Mouse (Mus musculus) embryonic facial prominence, embryonic 11.5 days (tissue): ENCODE results near the gene Rbfox3. TPM values are rescaled to one million over a fixed set of nuclear protein-coding genes. Genes with fewer than 3 reads are reported as not detected.

Source experiments
- ATAC-seq: fragments of 200-750 bp; cut with Nextera tagmentation; replicated peaks from 2 replicates; pipeline ENCODE4 v1.8.0; 2017; ENCODE audit warnings: low read depth; ENCODE audit not compliant: insufficient number of reproducible peaks, low FRiP score, low TSS enrichment
- DNase-seq: peaks from one replicate; pipeline ENCODE4 v3.0.0-alpha.2; 2015; ENCODE audit warnings: low spot score
- H3K27ac ChIP-seq: fragments of 300-500 bp; sonication (generic); replicated peaks from 2 replicates; pipeline ENCODE4 v1.5.1; 2014; ENCODE audit warnings: mild to moderate bottlenecking, low read depth, low read length, control low read depth
- H3K27me3 ChIP-seq: fragments of 300-500 bp; sonication (generic); 2 replicates; pipeline ENCODE4 v1.6.1; 2014; ENCODE audit warnings: mild to moderate bottlenecking, low read length, moderate library complexity, mixed read lengths; ENCODE audit not compliant: control insufficient read depth, insufficient read depth
- H3K36me3 ChIP-seq: fragments of 300-500 bp; sonication (generic); replicated peaks from 2 replicates; pipeline ENCODE4 v1.6.1; 2014; ENCODE audit warnings: low read depth, mild to moderate bottlenecking, low read length, moderate library complexity, mixed read lengths; ENCODE audit not compliant: control insufficient read depth, insufficient read depth
- H3K4me1 ChIP-seq: fragments of 300-500 bp; sonication (generic); 2 replicates; pipeline ENCODE4 v1.6.1; 2014; ENCODE audit warnings: low read length, mixed read lengths; ENCODE audit not compliant: control insufficient read depth, insufficient read depth
- H3K4me2 ChIP-seq: fragments of 300-500 bp; sonication (generic); 2 replicates; pipeline ENCODE4 v1.6.1; 2014; ENCODE audit warnings: low read depth, mild to moderate bottlenecking, control low read depth, low read length, moderate library complexity
- H3K4me3 ChIP-seq: fragments of 300-500 bp; sonication (generic); 2 replicates; pipeline ENCODE4 v1.5.1; 2014; ENCODE audit warnings: low read depth, low read length, control low read depth
- H3K9ac ChIP-seq: fragments of 300-500 bp; sonication (generic); replicated peaks from 2 replicates; pipeline ENCODE4 v1.6.1; 2014; ENCODE audit warnings: mild to moderate bottlenecking, control low read depth, low read length
- H3K9me3 ChIP-seq: fragments of 300-500 bp; sonication (generic); replicated peaks from 2 replicates; pipeline ENCODE4 v1.6.1; 2016; ENCODE audit warnings: mild to moderate bottlenecking, low read length, inconsistent platforms, mixed read lengths; ENCODE audit not compliant: control insufficient read depth
- WGBS: fragments of 180-500 bp; shearing (Covaris S2); extraction: QIAGEN DNeasy Blood & Tissue Kit; methylation state at CpG from one replicate; pipeline ENCODE4 v1.1.7; 2014; 5-methylcytosine and 5-hydroxymethylcytosine counted together
- polyA plus RNA-seq: library from polyadenylated mRNA; unstranded; fragments of >200 nt; fragmentation: Nextera tagmentation; extraction: Ambion mirVana; gene quantifications from 2 replicates; pipeline ENCODE4 v1.2.1, GENCODE M21; 2014

Rbfox3 gene
- polyA plus RNA-seq, 1 experiment from 2014 or later = 2.5 TPM

DNA sequence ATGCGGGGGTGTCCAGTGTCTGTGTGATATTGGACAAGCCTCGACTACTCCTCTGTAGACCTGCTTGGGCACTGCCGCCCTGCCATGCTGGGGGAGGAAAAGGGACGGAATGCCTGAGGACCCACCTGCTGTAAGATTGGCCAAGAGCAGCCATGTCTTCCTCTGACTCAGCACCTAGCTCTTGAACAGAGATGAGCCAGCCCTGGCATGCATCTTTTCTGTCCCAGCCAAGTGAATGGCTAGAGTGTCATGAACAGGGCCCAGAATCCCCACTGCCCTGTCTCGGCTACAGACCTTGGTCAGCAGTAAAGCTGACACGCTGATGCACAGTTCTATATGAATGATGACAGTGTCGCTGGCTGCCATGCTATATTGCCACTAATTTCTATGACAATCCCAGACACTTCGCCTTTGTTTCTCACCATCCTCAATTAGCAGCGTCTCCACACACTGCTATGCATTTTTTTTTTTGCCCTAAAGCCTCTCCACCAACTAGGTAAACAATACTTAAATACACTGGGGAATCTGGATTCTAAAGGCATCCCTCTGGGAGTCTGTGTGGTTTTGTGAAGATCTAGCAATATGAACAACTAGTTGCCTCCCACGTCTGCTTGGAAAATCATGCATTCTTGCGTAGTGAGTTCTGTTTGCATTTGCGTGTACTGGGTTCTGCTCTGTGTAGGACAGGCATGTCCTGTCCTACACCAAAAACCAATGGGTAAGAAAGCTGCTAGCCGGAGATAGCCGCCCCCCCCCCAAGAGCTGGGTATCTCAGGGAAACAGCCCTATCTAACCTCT is 257.7 kb downstream of the Rbfox3 start:
- WGBS = 87% methylated on average over 14 of the region's 14 CpGs
- ATAC-seq (no peak), DNase-seq (no peak)
- no peaks in the 10 kb centered on the region for H3K9me3 ChIP-seq
- H3K36me3 ChIP-seq = no peaks in the 10 kb centered on the region
- H3K4me2 ChIP-seq = no peak overlapping the region
- no peak overlapping the region for H3K27ac ChIP-seq
- H3K27me3 ChIP-seq = no peaks in the 10 kb centered on the region
- no peak overlapping the region for H3K4me3 ChIP-seq
- H3K9ac ChIP-seq = no peak overlapping the region
- H3K4me1 ChIP-seq = no peaks in the 10 kb centered on the region

DNA sequence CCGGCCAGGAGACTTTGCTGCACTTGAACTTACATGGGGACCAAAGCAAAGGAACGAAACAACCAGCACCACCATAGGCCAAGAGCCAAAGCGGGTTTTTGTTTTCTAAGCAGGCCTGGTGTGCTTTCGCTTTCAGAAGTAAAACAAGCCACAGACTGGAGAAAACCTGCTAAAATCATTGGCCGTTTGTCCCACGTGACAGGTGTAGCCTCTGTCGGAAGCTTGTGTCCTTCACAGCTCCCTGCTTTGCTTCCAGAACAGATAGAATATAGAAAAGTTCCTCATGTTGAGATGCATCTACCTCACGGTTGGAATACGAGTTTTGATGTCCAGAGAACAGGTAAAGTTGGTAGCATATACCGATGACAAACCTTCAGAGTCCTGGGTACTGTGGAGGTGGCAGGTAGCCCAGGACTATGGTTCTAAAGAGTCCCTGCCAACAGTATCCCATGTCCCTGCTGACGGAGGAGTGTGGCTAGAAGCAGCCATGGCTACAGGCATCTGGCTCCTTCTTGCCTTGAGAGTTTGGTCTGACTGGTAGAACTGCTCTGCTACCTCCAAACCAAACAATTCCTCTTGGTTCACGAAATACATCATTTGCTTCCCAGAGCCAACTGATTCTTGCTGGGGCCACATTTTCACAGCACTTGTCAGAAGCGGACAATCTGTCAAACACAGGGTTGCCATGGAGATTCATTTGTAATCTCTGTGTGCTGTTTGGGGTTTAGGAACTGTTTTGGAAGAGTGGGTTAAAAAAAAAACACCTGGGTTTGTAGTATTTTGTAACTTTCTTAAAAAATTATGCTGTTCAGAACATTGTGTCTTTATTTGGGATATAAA is 258.8 kb downstream of the Rbfox3 start:
- no peak for ATAC-seq
- no peaks in the 10 kb centered on the region for H3K36me3 ChIP-seq
- no peaks in the 10 kb centered on the region for H3K4me1 ChIP-seq
- no peak overlapping the region for H3K4me3 ChIP-seq
- H3K27me3 ChIP-seq = no peaks in the 10 kb centered on the region
- no peak overlapping the region for H3K27ac ChIP-seq
- no peaks in the 10 kb centered on the region for H3K9me3 ChIP-seq
- 81% methylated on average over 13 of the region's 13 CpGs for WGBS
- H3K9ac ChIP-seq = no peak overlapping the region
- no peak overlapping the region for H3K4me2 ChIP-seq
- no peak for DNase-seq

DNA sequence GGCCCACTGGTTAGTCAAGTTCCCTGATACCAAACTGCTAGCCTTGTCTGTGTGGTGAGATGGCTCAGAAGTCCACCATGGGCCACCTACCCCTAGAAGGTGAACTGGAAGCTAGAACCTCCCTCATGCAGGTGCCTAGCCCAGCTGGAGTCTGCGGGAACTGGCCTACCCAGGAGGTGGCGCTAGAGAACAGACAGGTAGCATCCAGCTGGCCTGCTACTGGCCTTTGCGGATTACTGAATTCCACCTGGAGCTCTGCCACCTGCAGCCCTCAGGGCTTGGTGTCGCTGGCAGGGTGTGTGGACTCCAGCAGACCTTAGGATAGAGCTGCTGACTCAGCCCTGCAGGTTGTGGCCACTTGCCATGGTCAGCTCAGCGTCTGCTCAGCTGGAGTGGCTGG is 263.0 kb downstream of the Rbfox3 start:
- ATAC-seq (no peak), DNase-seq (peak; percentile 44)
- 19% methylated on average over 5 of the region's 5 CpGs for WGBS
- H3K4me1 ChIP-seq = no peaks in the 10 kb centered on the region
- no peaks in the 10 kb centered on the region for H3K9me3 ChIP-seq
- no peak overlapping the region for H3K9ac ChIP-seq
- no peak overlapping the region for H3K4me2 ChIP-seq
- H3K27ac ChIP-seq = no peak overlapping the region
- no peaks in the 10 kb centered on the region for H3K27me3 ChIP-seq
- no peak overlapping the region for H3K4me3 ChIP-seq
- H3K36me3 ChIP-seq = no peaks in the 10 kb centered on the region

DNA sequence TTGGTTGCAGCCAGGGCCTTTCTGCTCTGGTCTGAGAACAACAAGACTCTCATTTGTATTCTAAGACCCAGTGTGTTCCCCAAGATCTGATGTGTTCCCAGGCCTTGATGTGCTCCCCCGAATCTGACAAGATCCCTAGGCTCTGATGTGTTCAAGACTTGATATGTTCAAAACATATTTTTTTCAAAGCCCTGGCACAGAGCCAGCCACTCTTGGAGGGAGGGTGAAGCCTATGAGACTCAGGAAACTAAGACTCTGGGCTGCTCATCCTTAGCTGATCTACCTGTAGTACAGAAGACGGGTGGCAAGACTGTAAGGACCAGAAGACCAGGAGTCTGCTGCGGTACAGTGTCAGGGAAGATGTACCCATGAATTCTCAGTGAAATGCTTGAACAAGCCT is 264.5 kb downstream of the Rbfox3 start:
- H3K4me1 ChIP-seq = no peaks in the 10 kb centered on the region
- 82% methylated on average over 3 of the region's 3 CpGs for WGBS
- H3K4me3 ChIP-seq = no peak overlapping the region
- no peak overlapping the region for H3K9ac ChIP-seq
- no peak overlapping the region for H3K27ac ChIP-seq
- ATAC-seq = no peak
- H3K9me3 ChIP-seq = no peaks in the 10 kb centered on the region
- H3K4me2 ChIP-seq = no peak overlapping the region
- H3K27me3 ChIP-seq = no peaks in the 10 kb centered on the region
- DNase-seq = no peak
- H3K36me3 ChIP-seq = no peaks in the 10 kb centered on the region

DNA sequence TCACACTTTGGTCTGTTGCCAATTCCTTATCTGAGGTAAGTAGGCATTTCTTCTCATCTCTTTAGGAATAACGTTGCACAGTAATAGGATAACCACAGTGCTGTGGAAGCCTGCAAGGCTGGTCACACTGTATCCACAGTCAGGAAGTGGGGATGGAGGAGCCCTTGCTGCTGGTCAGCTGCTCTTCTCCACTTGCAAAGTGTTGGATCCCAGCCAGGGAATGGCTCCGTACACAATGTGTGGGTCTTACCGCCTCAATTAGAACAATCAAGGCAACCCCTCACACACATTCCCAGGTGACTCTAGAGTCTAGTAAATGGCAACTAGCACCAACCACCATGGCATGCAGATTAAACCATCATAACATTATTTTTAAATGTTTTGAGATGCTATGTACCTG is 266.2 kb downstream of the Rbfox3 start:
- ATAC-seq (no peak), DNase-seq (no peak)
- no peak overlapping the region for H3K4me2 ChIP-seq
- H3K36me3 ChIP-seq = no peaks in the 10 kb centered on the region
- H3K9ac ChIP-seq = no peak overlapping the region
- no peak overlapping the region for H3K4me3 ChIP-seq
- H3K27me3 ChIP-seq = no peaks in the 10 kb centered on the region
- H3K9me3 ChIP-seq = no peaks in the 10 kb centered on the region
- H3K4me1 ChIP-seq = no peaks in the 10 kb centered on the region
- H3K27ac ChIP-seq = no peak overlapping the region
- WGBS = 95% methylated on average over 3 of the region's 3 CpGs

DNA sequence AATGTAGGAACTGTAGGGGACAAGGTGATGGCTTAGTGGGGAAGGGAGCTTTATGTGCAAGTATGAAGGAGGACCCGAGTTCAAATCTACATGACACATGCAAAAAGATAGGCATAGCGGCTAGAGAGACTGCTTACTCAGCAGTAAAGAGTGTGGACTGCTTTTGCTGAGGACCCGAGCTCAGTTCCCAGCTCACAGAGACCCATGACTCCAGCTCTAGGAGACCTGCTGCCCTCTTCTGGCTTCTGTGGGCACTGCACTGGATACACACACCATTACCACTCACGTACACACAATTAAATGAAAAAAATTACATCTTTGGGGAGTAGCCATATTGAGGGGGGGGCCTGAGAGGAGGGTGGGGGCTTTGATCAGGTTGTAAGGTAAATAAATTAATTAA is 270.7 kb downstream of the Rbfox3 start:
- 81% methylated on average over 4 of the region's 4 CpGs for WGBS
- H3K4me3 ChIP-seq = no peak overlapping the region
- no peak for DNase-seq
- no peak overlapping the region for H3K27ac ChIP-seq
- ATAC-seq = no peak
- no peak overlapping the region for H3K9ac ChIP-seq
- no peak overlapping the region for H3K4me2 ChIP-seq
- no peaks in the 10 kb centered on the region for H3K36me3 ChIP-seq
- H3K9me3 ChIP-seq = no peaks in the 10 kb centered on the region
- no peaks in the 10 kb centered on the region for H3K4me1 ChIP-seq
- no peaks in the 10 kb centered on the region for H3K27me3 ChIP-seq

DNA sequence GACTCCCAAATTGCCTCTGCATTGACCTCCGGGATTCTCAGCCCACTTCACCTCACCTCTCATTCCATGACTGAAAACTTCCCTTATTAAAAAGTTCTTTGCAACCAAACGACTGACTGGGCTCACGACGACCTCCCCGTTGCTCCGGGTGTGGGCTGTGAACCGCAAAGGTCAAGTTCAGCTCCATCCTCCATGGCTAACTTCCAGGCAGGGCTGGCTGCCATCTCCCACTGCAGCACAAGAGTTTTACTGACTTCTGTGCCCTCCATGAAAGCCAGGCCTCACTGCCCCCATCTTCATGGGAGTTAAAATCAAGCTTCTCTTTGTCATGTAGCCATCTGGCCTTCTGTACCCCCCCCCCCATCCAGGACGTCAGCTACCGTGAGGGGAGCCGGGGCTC is 273.7 kb downstream of the Rbfox3 start:
- DNase-seq = no peak
- no peaks in the 10 kb centered on the region for H3K36me3 ChIP-seq
- H3K4me3 ChIP-seq = no peak overlapping the region
- no peak overlapping the region for H3K27ac ChIP-seq
- H3K9ac ChIP-seq = no peak overlapping the region
- no peaks in the 10 kb centered on the region for H3K9me3 ChIP-seq
- no peak overlapping the region for H3K4me2 ChIP-seq
- WGBS = 81% methylated on average over 10 of the region's 10 CpGs
- no peaks in the 10 kb centered on the region for H3K27me3 ChIP-seq
- no peak for ATAC-seq
- H3K4me1 ChIP-seq = no peaks in the 10 kb centered on the region

DNA sequence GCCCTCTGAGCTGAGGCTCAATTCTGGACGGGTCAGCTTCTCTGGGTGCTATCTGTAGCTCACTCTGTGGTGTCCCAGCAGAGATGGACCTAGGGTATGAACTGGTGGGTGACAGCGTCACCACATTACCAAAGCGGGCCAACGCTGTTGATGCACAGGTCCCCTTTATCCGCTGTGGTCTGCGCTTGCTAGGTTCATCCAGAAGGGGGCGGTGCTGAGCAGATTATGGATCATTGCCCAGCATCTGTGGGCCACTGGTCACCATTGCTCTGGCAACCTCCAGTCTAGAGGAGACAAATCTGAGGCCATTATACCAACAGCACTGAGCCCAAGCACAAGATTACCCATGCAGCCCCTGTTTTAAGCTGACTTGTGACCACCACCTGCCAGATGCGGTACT is 276.8 kb downstream of the Rbfox3 start:
- no peaks in the 10 kb centered on the region for H3K9me3 ChIP-seq
- no peak overlapping the region for H3K9ac ChIP-seq
- H3K27ac ChIP-seq = no peak overlapping the region
- no peaks in the 10 kb centered on the region for H3K27me3 ChIP-seq
- no peaks in the 10 kb centered on the region for H3K36me3 ChIP-seq
- H3K4me1 ChIP-seq = no peaks in the 10 kb centered on the region
- WGBS = 49% methylated on average over 8 of the region's 8 CpGs
- H3K4me2 ChIP-seq = no peak overlapping the region
- DNase-seq (peak; percentile 25), ATAC-seq (no peak)
- H3K4me3 ChIP-seq = no peak overlapping the region
